Mouse (Mus musculus) left cerebral cortex, adult 18-20 months (tissue): ENCODE measurements around the gene Dock4. TPM values are rescaled to one million over a fixed set of nuclear protein-coding genes. Genes with fewer than 3 reads are reported as not detected.

Experiments used
- DNase-seq, 2 experiments: peaks; one replicate each; pipeline ENCODE4 v3.0.0; 2021 to 2022; ENCODE audit warnings: low spot score in 2 of 2, mixed read lengths in 1 of 2
- total RNA-seq, 2 experiments: library from RNA; stranded (reverse); gene quantifications; 2 replicates each; pipeline ENCODE4 v1.2.3; 2021

Gene Dock4
- total RNA-seq, 2 experiments from 2014 or later, result 83.8 to 86.5 TPM

DNA sequence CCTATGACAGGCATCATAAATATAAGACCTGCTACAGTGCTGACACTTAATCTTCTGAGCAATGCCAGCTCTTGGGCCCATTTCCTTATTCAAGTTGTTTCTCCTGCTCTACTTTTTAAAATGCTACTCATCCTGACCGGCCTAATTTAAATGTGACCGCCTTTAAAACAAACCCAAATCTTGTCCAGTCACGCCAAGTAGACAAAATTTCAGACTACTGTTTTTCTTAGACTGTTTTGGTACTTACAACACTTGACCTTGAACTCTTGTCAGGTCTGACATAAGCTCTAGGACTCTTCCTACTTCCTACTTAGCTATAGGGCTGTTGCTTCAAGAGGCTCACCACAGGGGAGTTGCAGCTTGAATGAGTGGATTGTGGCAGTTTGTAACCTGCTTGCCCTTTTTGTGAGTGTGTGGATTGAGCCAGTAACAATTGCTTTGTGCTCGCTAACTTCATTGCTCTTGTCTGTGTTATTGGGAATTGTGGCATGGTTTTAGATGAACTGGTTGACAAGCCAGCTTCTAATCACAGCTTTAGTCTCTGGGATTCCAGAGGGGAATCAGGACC is 62.2 kb downstream of the Dock4 start:
- DNase-seq, result no peak

DNA sequence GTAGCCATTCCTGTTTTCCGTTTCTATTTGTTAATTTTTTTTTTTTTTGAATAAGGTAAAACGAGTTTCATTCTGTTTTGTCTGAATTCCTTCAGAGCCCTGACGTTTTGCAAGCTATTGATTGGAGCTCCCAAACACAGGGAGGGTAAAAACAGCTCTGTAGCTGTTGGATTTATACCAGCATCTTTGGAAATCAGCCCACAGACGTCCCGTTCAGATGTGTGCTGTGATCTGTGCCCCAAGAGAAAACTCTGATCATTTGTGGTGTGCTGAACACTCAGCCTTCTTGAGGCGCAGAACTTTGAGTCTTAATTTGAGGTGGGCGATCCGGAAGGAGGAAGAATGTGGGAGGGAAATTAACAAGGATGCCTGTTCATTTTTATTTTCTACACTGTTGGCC is 62.7 kb downstream of the Dock4 start:
- no peak for DNase-seq

DNA sequence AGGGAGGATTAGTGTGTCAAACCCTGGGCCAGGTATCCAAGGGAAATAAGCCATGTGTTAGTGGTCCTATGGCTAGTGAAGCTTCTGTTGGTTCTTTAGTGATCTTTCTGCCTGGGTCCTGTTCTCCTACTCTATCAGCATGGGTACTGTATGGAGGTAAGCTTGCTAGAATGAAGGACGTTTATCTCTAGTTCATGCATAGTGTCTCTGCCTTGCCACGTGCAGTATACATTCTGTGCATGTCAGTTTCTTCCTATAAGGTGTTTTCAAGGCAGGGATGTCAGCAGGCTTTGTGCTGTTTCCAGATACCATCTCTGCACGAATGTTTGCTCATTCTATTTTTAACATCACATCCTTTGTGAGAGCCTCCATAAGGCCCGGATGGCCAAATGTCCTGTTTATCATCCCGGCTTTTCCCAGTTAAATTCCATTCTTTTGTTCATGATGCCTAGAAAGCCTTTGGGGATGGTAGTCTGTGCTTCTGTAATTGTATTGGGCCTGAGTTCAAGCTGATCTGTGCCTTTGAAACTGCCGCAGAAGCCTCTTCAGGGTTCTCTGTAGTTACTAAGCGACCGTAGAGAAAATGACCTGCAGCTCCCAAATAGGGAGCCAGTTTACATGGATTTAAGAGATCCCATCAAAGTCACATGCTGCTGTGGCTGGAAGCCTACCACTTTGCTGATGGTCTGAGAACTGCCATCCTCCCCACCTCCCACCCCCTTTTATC is 66.1 kb downstream of the Dock4 start:
- no peak for DNase-seq

DNA sequence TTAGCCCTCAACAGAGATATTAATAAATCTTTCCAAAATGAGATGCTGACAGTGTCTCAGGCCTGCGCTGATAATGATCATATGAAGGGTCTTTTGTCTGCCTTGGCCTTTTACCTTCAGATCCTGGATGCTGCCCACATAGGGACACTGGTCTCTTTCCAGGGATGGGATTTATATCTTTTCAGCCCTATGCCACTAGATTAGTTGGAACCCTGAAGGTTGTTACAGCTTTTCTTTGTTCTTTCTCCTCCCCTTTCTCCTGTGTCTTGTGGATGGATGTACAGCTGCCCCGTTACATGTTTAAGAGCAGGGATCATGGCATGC is 66.6 kb downstream of the Dock4 start:
- DNase-seq, result no peak

DNA sequence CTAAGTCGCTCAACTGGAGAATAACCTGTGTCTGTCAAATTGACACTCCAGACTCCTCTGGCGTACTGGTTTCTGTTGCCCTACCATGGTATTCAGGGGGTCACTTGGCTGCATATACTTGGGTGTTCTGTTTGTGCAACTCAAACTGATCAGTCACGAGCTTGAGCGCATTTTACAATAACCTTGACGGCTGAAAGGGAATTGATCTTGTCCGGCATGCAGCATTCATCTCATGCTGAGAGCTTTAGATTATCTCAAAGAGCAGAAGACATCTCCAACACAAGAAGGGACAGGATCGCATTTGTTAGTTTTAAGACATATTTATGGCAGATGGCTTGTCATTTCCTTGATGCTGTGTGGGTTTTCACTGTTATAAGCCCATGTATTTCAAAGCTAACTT is 67.2 kb downstream of the Dock4 start:
- no peak for DNase-seq

DNA sequence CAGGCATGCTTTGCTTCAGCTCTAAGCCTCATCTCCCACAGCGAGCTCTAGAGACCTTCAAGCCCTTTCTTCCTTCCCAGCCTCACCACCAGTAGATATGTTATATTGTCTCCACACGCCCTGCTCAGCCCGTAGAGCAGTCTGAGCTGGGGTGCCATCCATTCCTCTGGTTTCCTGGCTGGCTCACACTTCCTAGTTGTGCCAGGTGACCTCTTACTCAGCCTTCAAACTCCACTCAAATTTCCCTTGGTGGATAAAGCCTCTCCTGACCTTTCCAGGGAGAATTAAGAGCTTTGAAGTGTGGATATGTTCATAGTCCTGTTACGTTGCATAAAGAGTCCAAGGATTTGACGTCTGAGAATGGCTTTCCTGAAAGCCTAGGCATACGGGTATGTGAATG is 68.3 kb downstream of the Dock4 start:
- DNase-seq, result no peak

DNA sequence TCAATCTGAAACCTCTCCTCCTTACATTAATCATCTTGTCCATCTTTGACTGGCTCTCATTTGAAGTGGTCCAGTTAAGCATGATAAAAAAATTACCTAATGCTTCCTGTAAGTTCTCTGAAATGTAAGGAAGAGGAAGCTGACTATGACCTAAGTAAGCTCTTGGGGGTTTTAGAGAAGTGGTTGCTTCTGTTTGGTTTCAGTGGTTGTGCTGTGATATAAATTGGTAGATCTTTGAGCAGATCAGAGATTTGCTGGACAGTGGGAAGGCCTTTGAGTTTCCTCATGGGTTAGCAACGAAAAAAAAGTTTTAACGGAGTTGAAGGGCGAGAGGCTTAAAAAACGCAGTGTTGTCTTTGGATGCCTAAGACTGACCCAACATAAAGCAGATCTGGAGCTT is 76.7 kb downstream of the Dock4 start:
- no peak for DNase-seq

GRCm38 (mm10) chr12:40523020-40523419 is 77.3 kb downstream of the Dock4 start:
- DNase-seq, result no peak

GRCm38 (mm10) chr12:40525045-40525444 is 79.3 kb downstream of the Dock4 start:
- DNase-seq, result no peak

DNA sequence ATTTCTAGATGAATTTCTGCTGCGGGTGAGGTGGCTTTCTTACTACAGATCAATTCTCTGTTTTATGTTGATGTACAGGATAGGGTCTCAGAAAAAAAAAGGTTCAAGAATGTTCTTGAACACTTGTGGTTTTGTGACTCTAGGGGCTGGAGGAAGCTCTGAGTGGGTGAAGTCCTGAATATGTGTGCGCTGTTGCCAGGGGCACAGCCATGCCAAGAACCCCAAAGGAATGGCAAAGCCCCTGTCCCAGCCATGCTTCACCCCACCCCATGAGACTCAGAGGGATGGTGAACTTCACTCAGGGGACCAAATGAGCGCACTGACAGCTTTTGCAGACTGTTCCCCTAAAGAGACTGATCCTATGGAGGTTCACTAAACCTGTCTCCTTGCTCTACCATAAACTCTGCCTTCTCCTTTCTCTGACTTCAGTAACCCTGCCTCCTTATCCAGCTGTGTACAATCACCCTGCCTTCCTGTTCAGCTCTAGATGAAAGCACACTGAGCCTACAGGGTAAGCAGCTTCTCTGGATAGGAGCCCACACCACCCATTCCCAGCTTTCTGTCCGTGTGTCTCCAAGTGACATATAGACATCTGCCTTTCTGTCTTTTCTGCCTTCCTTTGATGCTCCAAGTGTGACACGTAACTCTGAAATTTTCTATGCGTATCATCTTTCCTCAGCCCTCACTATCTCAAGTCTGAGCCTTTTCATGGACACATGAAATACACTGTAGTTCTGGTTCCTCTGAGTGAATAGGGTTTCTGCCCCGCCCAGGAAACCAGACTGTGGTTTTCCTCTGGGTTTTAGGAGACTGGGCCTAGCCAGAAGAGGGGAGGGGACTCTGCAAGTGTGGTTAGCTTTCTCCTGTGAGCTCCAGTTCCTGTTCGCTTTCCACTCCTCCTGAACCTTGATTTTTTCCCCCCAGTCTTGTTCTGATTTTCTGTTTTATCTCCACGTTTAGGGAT is 90.2 kb downstream of the Dock4 start:
- DNase-seq, result no peak

DNA sequence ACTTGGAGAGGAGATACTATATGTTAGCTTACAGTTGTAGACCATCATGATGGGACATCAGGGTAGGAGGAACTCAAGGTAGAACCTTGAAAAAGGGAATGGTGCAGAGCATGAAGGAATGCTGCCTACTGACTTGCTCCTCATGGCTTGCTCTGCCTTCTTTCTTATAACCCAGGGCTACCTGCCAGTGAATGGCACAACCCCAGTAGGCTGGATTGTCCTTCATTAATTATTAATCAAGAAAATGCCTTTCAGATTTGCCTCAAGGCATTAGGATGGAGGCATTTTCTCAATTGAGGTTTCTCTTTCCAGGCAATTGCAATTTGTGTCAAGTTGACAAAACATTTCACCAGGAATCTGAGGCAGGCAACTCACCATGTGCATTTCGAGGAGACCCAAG is 92.1 kb downstream of the Dock4 start:
- DNase-seq, result no peak

GRCm38 (mm10) chr12:40538318-40538717 is 92.6 kb downstream of the Dock4 start:
- no peak for DNase-seq

DNA sequence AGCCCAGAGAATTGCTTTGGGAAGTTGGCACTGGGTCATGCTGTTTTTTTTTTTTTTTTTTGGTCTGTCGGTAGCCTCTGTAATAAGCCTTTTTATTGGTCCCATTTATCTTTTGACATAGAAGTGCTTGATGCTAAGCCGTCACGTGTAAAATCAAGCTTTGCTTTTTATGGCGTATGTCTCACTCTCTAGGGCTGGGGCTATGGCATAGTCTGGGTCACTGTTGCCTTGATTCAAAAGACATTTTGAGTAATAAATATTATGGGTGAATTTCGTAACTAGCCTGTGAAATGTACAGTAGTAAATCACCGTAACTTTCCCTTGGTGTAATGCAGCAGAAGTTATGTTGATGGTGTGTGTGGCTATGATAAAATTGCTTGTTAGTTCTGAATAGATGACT is 93.0 kb downstream of the Dock4 start:
- no peak for DNase-seq

DNA sequence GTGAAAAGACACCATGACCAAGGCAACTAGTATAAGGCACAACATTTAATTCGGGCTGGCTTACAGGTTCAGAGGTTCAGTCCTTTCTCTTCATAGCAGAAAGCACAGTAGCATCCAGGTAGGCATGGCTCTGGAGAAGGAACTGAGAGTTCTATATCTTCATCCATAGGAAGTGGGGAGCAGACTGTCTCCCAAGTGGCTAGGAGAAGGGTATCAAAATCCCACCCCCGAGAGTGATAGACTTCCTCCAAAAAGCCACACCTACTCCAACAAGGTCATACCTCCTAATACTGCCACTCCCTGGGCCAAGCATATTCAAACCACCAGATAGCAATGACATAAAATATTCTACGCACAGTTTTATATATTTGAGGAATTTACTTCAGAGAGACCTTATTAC is 98.5 kb downstream of the Dock4 start:
- DNase-seq, result no peak

DNA sequence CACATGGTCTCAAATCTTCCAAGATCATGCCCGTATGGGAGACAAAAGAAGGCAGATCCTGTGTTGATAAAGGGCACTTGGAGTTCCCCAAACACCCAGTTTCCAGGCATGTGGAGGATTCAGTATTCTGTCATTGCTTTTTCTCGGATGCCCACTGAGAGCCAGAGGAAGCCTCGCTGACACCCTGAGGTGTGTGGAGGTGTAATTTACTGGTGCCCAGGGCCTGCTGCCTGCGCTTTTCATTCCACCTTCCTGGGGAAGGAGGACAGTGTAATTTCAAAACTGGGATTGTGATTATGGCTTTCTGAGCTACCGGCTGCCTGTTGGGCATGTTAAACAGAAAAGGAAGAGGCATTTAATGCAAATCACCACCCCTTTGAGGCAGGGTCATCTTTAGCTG is 101.1 kb downstream of the Dock4 start:
- no peak for DNase-seq

- DNase-seq, result no peak
Observed at GRCm38 (mm10) chr12:40551317-40551716, 105.6 kb downstream of the Dock4 start.

GRCm38 (mm10) chr12:40552201-40552600 is 106.4 kb downstream of the Dock4 start:
- no peak for DNase-seq

- DNase-seq, result no peak
Observed at GRCm38 (mm10) chr12:40553929-40554328, 108.2 kb downstream of the Dock4 start.

DNA sequence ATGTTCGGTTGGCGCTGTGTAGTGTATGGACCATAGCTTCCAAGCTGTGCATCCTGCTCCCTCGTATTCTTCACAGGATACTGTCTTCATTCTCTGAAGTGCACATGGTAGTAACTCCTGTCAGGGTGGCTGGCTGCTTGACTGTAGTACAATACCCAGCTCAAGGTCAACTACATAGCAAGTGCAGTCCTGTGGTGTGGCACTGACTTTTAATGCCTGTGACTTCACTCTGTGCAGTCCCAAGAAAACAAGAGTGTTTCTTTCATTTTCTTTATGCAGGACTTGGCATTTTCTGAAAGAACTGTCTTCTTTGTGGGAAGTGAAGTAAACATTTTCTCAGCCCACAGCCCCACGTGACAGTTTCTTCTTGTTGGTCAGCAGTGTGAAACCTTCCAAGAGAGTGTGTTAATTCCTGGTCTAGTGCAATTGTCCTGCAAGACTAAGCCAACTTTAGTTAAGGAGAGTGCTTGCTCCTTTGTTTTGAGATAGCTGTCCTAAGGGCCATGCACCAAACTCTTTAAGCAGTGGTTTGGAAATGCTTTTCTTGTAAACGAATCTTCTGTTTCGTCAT is 109.3 kb downstream of the Dock4 start:
- no peak for DNase-seq

DNA sequence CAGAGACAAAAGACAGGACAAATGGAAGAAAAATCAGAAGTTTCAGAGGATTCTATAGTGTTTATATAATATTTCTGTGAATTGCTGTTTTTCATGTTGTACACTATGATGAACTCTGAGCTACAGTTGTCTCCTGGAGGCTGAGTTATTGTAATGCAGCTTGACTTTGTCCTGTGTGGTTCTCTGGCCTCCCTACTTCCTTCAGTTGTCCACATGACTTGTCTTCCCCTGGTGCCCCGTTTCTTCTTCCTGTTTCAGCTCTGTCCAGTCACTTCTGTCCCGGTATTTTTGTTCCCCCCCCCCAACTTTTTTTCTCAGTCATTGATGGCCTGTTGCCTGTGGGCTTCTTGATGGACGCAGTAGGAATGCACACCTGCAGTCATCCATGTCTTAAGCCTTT is 112.8 kb downstream of the Dock4 start:
- no peak for DNase-seq

GRCm38 (mm10) chr12:40559103-40559502 is 113.4 kb downstream of the Dock4 start:
- DNase-seq, result no peak

DNA sequence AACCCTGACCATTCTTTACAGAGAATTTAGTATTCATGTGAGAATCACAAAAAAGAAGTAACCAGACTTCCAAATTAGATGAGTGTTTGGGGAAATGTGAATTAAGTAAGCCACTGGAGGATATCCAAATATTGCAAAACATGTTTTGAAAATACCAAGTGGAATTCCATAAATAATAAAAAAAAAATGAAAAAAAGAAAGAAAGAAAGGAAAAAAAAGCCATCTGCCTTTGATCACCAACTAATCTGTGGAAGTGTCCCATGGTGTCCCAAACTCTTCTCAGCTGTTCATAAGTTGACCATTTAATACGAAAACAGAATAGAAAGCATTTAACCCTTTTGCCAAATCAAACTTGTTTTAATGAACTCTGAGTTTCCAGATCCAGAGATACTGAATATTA is 118.0 kb downstream of the Dock4 start:
- no peak for DNase-seq
